Mouse (Mus musculus) brain, embryonic 14.5 days (tissue): ENCODE results near the gene Vangl2.

Experiments used
- CTCF ChIP-seq: fragments of 200-500 bp; IDR thresholded peaks from 2 replicates; pipeline ENCODE4 v1.5.1; 2012; ENCODE audit warnings: inconsistent platforms, mild to moderate bottlenecking, moderate library complexity, borderline replicate concordance; ENCODE audit not compliant: insufficient read depth, insufficient read length; ENCODE audit errors: extremely low read depth
- POLR2A ChIP-seq: fragments of 200-500 bp; IDR thresholded peaks from 2 replicates; pipeline ENCODE4 v1.6.1; 2012; ENCODE audit warnings: mild to moderate bottlenecking, inconsistent platforms, borderline replicate concordance; ENCODE audit not compliant: poor library complexity, insufficient read depth, insufficient read length, severe bottlenecking; ENCODE audit errors: extremely low read depth

GRCm38 (mm10) chr1:172058874-172059273 lies 30.6 kb upstream of the Vangl2 start:
- no peak for TF ChIP-seq CTCF
- no peak for TF ChIP-seq POLR2A
